Mouse (Mus musculus) adrenal gland, adult 2 months (tissue): ENCODE data around the gene Cytip. TPM values are rescaled to one million over a fixed set of nuclear protein-coding genes. Genes with fewer than 3 reads are reported as not detected.

ENCODE experiments used
- DNase-seq: peaks from one replicate; pipeline ENCODE4 v3.0.0; 2021
- long read RNA-seq: library from polyadenylated mRNA; stranded (forward); transcript quantifications from one replicate; pipeline ENCODE4 v2.0.0, GENCODE M21; 2021
- polyA plus RNA-seq: library from polyadenylated mRNA; depleted of rRNA; stranded (reverse); fragments of >200 nt; gene quantifications from 2 replicates; pipeline ENCODE4 v1.2.3, GENCODE M21; 2012; rRNA removed
- total RNA-seq, 2 experiments: library from RNA; stranded (reverse); gene quantifications; 2 replicates each; pipeline ENCODE4 v1.2.3; 2021

The Cytip gene
- total RNA-seq, result 10 to 100 TPM in 1 of 2 experiments, 1 to 10 TPM in 1; 9.8 to 17.1 TPM
- 5.0 and 7.0 TPM in 2 replicates for polyA plus RNA-seq
- long read RNA-seq, partial matches to known transcripts, result 0 of 12 reads
- long read RNA-seq, other reads (novel, unspliced or antisense), result 9 of 12 reads

GRCm38 (mm10) chr2:58195346-58195745 lies at the start of gene Cytip:
Gene Cytip (minus strand): TSS chr2:58195532.
- DNase-seq, result peak; percentile 69

- no peak for DNase-seq
Observed at GRCm38 (mm10) chr2:58240639-58241038, 45.3 kb upstream of the Cytip start.

- no peak for DNase-seq
Observed at GRCm38 (mm10) chr2:58237487-58237886, 42.2 kb upstream of the Cytip start.

GRCm38 (mm10) chr2:58199442-58199841 lies 4.1 kb upstream of the Cytip start:
- peak; percentile 62 for DNase-seq

- DNase-seq, result no peak
Observed at GRCm38 (mm10) chr2:58196880-58197279, 1.5 kb upstream of the Cytip start.

GRCm38 (mm10) chr2:58194422-58195115 lies 763 bp downstream of the Cytip start:
- DNase-seq, result peak; percentile 19

GRCm38 (mm10) chr2:58192160-58192559 lies 3.2 kb downstream of the Cytip start:
- DNase-seq, result no peak

- no peak for DNase-seq
Observed at GRCm38 (mm10) chr2:58189501-58189900, 5.8 kb downstream of the Cytip start.

GRCm38 (mm10) chr2:58188903-58189302 lies 6.4 kb downstream of the Cytip start:
- DNase-seq, result no peak

GRCm38 (mm10) chr2:58187310-58188051 lies 7.9 kb downstream of the Cytip start:
- no peak for DNase-seq

GRCm38 (mm10) chr2:58184197-58184596 lies 11.1 kb downstream of the Cytip start:
- no peak for DNase-seq

GRCm38 (mm10) chr2:58183658-58184057 lies 11.7 kb downstream of the Cytip start:
- DNase-seq, result no peak

- DNase-seq, result no peak
Observed at GRCm38 (mm10) chr2:58180776-58181175, 14.6 kb downstream of the Cytip start.

GRCm38 (mm10) chr2:58179056-58179455 lies 16.3 kb downstream of the Cytip start:
- no peak for DNase-seq

GRCm38 (mm10) chr2:58175392-58176291 lies 19.7 kb downstream of the Cytip start:
- peak; percentile 68 for DNase-seq

GRCm38 (mm10) chr2:58174476-58175286 lies 20.7 kb downstream of the Cytip start:
- DNase-seq, result peak; percentile 22

GRCm38 (mm10) chr2:58172963-58173362 lies 22.4 kb downstream of the Cytip start:
- no peak for DNase-seq

GRCm38 (mm10) chr2:58169173-58169572 lies 26.2 kb downstream of the Cytip start:
- DNase-seq, result no peak

- no peak for DNase-seq
Observed at GRCm38 (mm10) chr2:58167654-58168053, 27.7 kb downstream of the Cytip start.

GRCm38 (mm10) chr2:58166764-58167163 lies 28.6 kb downstream of the Cytip start:
- DNase-seq, result no peak

- DNase-seq, result no peak
Observed at GRCm38 (mm10) chr2:58163457-58164181, 31.7 kb downstream of the Cytip start.
